Mouse (Mus musculus) right cerebral cortex, postnatal 10 days (tissue): ENCODE measurements around the gene Eng.

ENCODE experiments used
- DNase-seq, 2 experiments: peaks; one replicate each; pipeline ENCODE4 v3.0.0; 2021; ENCODE audit warnings: low spot score in 2 of 2

The Eng gene

DNA sequence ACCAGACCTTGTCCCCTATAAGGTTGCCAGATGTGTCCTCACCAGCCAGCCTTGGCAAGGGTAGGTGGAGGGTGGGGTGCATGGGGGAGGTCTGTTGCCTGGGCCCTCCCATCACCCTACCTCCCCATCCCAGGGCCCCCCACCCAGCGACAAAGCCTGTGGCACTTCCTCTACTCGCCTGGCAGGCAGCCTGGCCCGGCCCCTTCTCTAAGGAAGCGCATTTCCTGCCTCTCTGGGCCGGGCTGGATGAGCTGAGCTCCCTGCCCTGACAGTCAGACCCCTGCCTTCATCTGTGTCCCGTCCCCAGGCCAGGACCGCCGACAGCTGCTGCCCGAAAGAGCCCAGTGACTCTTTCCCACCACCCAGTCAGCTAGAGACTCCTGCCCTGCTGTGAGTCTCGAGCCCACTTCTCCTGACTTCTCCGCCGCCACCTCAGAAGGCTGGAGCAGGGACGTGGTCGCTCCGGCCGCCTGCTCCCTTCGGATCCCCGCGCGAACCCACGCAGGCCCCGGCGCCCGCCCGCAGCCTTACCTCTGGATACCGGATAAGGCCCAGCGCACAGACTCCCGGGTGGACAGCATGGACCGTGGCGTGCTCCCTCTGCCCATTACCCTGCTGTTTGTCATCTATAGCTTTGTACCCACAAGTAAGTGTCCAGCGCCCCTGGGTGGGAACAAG lies at the start of gene Eng:
Gene Eng (plus strand): TSS at position 217 of the 678 bp plus-strand sequence.
- DNase-seq: peak in 1 of 2 experiments; percentile 50

DNA sequence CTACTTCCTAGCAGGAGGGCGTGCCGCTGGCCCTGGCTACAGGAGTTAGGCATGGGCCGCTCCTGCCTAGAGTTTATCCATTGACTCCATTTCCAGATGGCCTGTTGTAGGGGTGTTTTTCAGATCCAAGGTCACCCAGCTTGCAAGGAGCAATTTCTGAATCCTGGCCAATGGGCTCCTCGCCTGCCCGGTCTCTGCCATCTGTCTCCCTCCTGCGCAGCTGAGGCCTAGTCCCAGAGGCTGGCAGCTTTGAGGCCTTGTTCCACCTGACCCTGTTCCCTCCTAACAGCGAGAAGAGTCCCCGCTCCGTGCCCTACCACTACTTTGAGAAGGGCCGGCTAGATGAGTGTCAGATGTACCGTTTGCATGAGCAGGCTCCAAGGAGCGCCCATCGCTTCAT lies 49.7 kb upstream of the Eng start:
- no peak for DNase-seq

GRCm38 (mm10) chr2:32597248-32597647 lies 49.1 kb upstream of the Eng start:
- no peak for DNase-seq

GRCm38 (mm10) chr2:32597699-32598098 lies 48.7 kb upstream of the Eng start:
- DNase-seq: no peak

DNA sequence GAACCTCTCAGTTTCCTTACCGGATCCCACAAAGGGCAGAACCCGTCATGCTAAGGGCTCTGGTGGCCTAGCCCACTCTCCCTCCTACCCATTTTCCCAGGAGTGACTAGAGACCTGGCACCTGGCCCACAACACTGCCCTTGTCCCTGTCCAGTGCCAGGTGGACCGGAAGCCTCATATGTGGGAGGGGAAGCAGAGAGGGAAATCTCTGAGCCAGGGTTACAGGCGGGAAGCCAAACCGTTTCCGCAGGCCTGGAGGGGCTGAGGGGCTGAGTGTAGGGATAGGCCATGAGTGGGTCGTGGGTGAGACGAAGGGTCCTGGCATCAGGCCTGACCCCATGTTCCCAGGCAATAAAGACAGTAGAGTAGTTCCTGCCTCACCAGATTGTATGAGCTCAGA lies 47.9 kb upstream of the Eng start:
- DNase-seq: no peak

GRCm38 (mm10) chr2:32599409-32599808 lies 47.0 kb upstream of the Eng start, which contains the start of gene St6galnac6:
St6galnac6 (plus strand) TSS chr2:32599709.
- no peak for DNase-seq

DNA sequence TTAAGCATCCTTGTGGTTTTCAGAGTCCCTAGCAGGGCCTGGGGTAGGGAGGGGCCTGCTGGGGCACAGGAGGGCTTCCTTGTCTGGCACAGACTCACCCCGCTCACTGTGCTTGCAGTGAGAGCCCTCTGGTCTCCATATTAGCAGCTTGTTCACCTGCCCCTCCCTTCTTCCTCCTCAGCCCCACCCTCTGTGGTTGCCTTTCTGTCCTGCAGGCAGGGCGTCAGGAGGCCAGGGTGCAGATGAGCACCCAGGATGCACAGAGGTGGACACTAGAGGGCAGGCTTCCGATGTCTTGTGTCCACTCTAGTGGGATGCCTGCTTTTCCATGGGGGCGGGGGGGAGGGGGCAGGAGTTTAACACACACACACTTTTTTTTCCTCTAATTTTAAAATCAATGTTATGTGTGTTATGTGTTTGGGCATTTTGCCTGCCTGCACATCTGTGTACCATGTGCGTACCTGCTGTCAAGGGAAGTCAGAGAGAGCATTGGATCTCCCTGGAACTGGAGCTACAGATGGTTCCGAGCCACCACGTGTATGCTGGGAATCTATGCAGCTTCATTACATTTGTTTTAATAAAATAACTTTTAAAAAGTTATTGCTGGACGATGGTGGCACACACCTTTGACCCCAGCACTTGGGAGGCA lies 44.9 kb upstream of the Eng start:
- no peak for DNase-seq

DNA sequence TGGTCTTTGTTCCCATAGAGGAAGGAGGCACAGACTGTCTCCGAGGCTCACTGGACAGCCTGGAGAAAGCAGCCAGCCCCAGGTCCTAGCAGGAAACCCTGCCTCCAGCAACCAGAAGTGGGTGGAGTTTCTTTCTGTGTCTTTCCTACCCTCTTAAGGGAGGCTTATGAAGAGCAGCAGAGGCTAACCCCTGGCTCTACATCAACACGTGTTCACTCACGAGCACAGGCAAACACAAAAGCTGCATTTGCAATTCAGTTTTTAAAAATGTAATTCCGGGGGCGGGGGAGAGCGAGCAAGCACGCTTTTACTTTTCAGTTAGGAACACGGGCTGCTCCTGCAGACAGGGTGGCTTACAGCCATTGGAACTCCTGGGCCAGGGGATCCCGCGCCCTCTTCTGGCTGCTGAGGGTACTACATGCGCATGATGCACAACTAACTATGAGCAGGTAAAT lies 43.8 kb upstream of the Eng start:
- DNase-seq: peak; percentile 91

- no peak for DNase-seq
Measured at GRCm38 (mm10) chr2:32604631-32605030, 41.8 kb upstream of the Eng start.

- peak; percentile 89 to 90 for DNase-seq
Measured at GRCm38 (mm10) chr2:32606161-32607142, 39.9 kb upstream of the Eng start.

DNA sequence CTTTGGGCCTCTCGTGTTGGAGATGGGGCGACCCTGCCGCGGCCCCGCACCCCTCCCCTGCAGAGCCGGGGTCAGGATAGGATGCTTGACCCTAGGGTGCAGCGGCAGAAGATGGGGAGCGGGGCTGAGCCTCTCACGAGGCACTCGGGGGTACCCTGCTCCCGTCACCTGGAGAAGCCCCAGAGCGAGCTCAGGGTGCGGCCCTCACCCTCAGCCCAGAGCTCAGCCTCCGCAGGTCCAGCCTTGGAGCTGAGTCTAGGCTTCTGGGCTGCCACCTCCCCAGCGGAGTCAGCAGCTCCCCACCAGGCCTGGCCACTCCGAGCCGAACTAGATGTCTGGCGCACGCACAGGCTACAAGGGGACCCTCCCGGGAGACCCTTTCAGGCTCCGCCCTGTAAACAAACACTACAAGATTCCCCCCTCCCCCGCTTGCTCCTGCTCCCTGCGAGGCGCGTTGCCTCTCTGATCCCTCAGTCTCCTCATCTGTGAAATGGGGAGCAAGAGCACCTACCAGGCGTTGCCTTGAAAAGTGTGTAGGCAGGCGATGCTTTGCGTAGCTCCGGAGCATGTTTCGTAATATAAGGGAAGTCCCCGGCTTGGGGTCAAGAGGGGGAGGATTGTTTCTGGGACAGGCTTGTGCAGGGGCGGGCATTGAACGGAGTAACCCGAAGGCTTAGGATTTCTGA lies 39.0 kb upstream of the Eng start:
- DNase-seq: peak in 1 of 2 experiments; percentile 59

DNA sequence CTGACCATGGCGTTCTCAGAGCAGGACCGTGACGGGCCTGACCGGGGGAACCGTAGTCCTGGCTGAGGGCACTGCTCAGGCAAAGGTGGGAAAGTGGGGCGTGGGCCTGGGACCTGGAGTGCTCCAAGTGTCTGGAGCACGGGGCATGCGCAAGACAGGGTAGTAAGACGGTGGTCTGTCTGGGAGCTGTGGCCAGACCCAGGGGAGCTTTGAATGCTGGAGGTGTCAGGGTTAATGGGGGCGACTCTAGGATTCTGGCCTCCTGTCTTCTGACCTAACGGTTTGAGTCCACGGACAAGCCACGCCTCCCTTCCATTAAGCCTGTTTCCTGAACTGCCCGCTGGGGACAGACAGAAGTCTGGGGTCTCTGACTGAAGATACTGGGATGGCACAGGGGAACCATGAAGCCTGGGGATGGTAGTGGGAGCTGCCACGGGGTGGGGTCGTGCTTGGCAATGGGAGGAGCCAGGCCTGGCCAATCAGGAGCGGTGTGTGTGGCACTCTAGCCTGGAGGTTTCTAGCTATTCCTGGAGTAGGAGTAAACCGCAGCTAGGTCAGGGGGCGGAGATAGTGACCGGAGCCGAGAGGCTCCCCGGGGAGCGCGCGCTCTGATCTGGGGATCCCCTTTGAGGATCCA lies 38.1 kb upstream of the Eng start:
- peak; percentile 71 to 82 for DNase-seq

DNA sequence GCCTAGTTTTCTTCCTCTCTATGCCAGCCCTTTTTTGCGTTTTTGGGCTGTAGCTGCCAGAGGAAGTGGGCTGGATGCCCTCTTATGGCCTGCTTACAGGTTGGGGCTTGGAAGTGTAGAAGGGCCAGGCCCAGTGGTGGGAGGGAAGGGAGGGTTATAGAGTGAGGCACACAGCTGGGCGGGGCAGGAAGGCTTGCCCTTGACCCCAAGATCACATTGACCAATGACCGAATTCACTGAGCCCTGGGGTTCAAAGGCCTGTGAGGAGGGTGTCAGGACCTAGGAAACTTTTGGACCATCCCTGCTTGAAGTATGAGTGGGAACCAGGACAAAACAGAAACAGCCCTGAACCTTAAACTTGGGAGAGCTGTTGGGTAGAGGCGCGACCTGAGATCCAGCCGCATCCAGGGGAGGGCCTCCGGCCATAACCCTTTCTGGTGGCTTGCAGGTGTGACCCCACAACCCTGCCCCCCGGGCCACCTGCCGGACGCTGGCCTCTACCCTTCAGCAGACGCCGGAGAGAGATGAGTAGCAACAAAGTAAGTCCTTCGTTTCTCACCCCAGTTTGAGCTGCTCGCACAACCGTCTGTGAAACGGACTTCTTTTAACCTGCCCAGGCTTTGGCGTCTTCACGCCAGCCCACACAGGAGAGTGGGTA lies 37.5 kb upstream of the Eng start:
- no peak for DNase-seq

GRCm38 (mm10) chr2:32610610-32611229 lies 35.7 kb upstream of the Eng start:
- DNase-seq: peak; percentile 57 to 64

DNA sequence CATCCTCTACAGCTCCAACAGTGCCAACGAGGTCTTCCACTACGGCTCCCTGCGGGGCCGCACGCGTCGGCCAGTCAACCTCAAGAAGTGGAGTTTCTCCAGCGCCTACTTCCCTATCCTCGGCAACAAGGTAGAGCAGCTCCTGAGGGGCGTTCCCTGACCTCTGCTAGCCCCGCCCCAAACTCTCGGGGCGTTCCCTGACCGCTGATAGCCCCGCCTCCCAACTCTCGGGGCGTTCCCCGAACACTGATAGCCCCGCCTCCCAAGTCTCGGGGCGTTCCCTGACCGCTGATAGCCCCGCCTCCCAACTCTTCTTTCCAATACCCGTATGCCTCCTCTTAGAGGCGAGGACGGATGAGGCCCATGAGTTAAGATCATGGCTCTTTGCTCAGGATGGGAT lies 34.1 kb upstream of the Eng start:
- no peak for DNase-seq

DNA sequence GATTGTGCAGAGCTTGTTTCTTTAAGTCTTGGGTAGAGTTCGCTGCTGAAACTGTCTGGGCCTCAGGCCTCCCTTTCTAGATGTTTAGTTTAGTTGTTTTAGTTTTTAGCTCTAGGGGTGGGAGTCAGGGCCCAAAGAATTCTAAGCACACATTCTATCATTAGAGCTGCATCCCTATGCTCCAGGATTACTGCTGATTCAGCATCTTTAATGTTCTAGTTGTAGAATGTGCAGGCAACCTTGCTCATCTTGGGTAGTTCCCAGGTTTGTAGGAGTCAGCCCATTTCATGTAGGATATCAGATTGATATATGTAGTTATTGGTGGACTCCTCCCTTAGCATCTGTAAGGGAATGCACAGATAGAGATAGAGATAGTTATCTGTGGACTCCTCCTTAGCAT lies 29.3 kb upstream of the Eng start:
- DNase-seq: no peak

- no peak for DNase-seq
Measured at GRCm38 (mm10) chr2:32617601-32618000, 28.8 kb upstream of the Eng start.

DNA sequence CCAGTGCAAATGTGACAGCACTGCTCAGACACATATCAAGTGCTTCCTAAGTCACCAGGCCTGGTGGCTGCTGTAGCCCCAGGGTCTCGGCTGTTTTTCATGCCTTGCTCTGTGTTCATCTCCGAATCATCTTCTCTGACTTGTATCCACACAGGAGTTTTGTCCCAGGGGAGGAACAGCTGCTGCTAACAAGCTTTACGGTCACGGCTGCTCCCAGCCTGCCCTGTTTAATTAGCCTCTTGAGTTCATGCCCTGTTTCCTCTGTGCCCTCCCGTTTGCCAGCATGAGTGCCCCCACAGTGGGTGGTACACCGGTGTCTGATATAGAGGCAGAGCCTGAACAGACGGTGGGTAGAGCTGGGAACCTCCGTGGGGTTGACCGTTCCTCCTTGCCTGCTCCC lies 28.3 kb upstream of the Eng start:
- DNase-seq: no peak

DNA sequence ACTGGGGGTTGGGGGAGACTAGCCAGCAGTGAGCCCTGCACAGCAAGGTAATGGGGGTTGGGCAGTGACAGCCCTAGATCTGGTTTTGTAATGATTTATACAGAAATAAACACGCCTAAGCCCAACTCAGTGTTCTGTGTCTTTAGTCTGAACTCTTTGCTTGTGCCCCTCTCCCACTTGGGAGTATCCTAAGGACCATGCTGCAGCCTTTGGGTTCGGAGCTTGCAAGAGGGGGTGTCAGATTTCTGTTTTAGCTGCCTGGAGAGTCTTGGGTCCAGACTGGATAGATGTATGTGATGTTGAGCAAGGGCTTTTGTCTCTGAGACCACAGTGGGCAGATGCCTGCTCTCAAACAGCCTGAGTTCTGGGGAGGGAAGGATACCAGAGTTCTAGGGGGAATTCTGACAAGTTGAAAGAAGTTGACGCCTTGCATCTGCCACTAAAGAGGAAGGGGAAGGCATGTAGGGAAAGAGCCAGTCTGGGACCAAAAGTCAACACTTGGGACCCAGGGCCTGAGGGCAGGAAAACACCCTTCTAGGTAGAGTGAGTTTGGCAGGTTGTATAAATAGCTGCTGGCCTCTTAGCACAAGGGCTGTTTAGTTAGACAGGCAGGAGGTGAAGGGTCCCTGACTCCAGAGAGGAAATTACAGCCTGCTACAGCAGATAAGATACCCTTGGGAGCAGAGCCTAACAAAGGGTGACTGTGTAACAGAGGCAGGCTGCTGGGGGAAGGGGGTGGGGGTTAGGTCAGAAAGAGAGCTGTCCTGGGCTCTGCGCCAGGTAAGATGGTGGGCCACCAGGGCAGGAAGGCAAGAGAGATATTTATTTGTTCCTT lies 25.5 kb upstream of the Eng start:
- DNase-seq: no peak
